Mouse (Mus musculus) ES-E14 (cell line): ENCODE data around the gene Mst1.

ENCODE experiments used
- CHD2 ChIP-seq: IDR thresholded peaks from 2 replicates; pipeline ENCODE4 v1.6.1; 2014; ENCODE audit warnings: mild to moderate bottlenecking, low read depth, low read length, inconsistent platforms
- HCFC1 ChIP-seq: IDR thresholded peaks from 2 replicates; pipeline ENCODE4 v1.6.1; 2012; ENCODE audit warnings: low read length, inconsistent platforms, borderline replicate concordance; ENCODE audit not compliant: insufficient read depth
- MAFK ChIP-seq: IDR thresholded peaks from 2 replicates; pipeline ENCODE4 v1.6.1; 2014; ENCODE audit warnings: mild to moderate bottlenecking, low read depth, low read length, inconsistent platforms; ENCODE audit not compliant: insufficient read depth
- ZC3H11A ChIP-seq: IDR thresholded peaks from 2 replicates; pipeline ENCODE4 v1.6.1; 2012; ENCODE audit warnings: low read depth, mild to moderate bottlenecking, inconsistent platforms, low read length, borderline replicate concordance
- ZNF384 ChIP-seq: IDR thresholded peaks from 2 replicates; pipeline ENCODE4 v1.6.1; 2012; ENCODE audit warnings: low read depth, low read length, inconsistent platforms

DNA sequence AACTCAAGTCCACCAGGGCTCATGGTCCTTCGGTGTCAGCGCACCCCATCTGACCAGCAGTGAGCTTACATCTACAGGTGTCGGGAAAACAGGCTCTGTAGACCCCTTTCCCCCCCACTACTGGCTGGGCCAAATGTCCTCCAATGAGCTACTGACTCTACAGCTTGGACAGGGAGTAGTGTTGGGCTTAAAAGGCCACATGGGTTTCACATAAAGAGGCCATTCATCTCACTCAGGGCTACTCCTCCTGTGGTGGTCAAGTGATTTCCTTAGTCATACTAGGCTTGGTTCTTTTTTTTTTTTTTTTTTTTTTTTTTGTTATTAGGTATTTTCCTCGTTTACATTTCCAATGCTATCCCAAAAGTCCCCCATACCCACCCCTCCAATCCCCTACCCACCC lies 43.7 kb downstream of the Mst1 start:
- no peak for TF ChIP-seq ZNF384
- no peak for TF ChIP-seq CHD2
- TF ChIP-seq ZC3H11A: no peak
- no peak for TF ChIP-seq HCFC1
- TF ChIP-seq MAFK: no peak
